Mouse (Mus musculus): ENCODE measurements around the gene Rpn2. TPM values are rescaled to one million over a fixed set of nuclear protein-coding genes. Genes with fewer than 3 reads are reported as not detected.
A peak's percentile ranks its signal among the peaks of the same experiment; 100 is the strongest.

Gene Rpn2
- polyA plus RNA-seq, 1 experiment from 2014 or later = 391 TPM

- ChIA-PET POLR2A (interaction anchor here (0.6 kb wide), 1 partner anchor 186 kb away, joined by 3 read pairs; no protein-coding TSS in a partner anchor), CTCF (no interaction called here)
- in situ Hi-C loops (cut with MboI; ENCODE audit: low pct_unique_long_range_greater_than_20kb) = no loop called here
- no peak for DNase-seq (ENCODE audit: low read depth, low spot score)
- H3K27me3 ChIP-seq = no peaks in the 10 kb centered on the region
- ATAC-seq = no peak
- TF ChIP-seq CTCF (IDR thresholded peaks at IDR 0.05) = no peak
Measured at GRCm38 (mm10) chr2:157309611-157310010, 30.8 kb downstream of the Rpn2 start.

GRCm38 (mm10) chr2:157310963-157311637 is 32.3 kb downstream of the Rpn2 start:
- DNase-seq (ENCODE audit: low read depth, low spot score) (no peak), ATAC-seq (no peak)
- in situ Hi-C loops (cut with MboI; ENCODE audit: low pct_unique_long_range_greater_than_20kb) = no loop called here
- ChIA-PET POLR2A (no interaction called here), CTCF (interaction anchor here (1.5 kb wide), 1 partner anchor 14 kb away, joined by 4 read pairs; no protein-coding TSS in a partner anchor)
- H3K27me3 ChIP-seq = no peaks in the 10 kb centered on the region
- no peak for TF ChIP-seq CTCF (IDR thresholded peaks at IDR 0.05)

GRCm38 (mm10) chr2:157313718-157314117 is 34.9 kb downstream of the Rpn2 start:
- no peak for DNase-seq (ENCODE audit: low read depth, low spot score)
- in situ Hi-C loops (cut with MboI; ENCODE audit: low pct_unique_long_range_greater_than_20kb) = no loop called here
- POLR2A ChIA-PET = no interaction called here
- CTCF ChIA-PET = interaction anchor here (0.7 to 1.0 kb wide), 2 partner anchors 18 to 27 kb away, joined by 3 to 4 read pairs; no protein-coding TSS in a partner anchor
- H3K27me3 ChIP-seq = no peaks in the 10 kb centered on the region
- TF ChIP-seq CTCF (IDR thresholded peaks at IDR 0.05) = no peak
- no peak for ATAC-seq

GRCm38 (mm10) chr2:157314310-157314709 is 35.5 kb downstream of the Rpn2 start:
- ATAC-seq (peak; percentile 76), DNase-seq (ENCODE audit: low read depth, low spot score) (peak; percentile 39)
- in situ Hi-C loops (cut with MboI; ENCODE audit: low pct_unique_long_range_greater_than_20kb) = no loop called here
- TF ChIP-seq CTCF (IDR thresholded peaks at IDR 0.05) = no peak
- ChIA-PET CTCF (interaction anchor here (0.7 to 1.0 kb wide), 2 partner anchors 19 to 27 kb away, joined by 3 to 4 read pairs; no protein-coding TSS in a partner anchor), POLR2A (no interaction called here)
- no peaks in the 10 kb centered on the region for H3K27me3 ChIP-seq

GRCm38 (mm10) chr2:157315486-157315885 is 36.7 kb downstream of the Rpn2 start:
- POLR2A ChIA-PET = interaction anchor here (0.6 kb wide), 1 partner anchor 57 kb away, joined by 3 read pairs; no protein-coding TSS in a partner anchor
- no peaks in the 10 kb centered on the region for H3K27me3 ChIP-seq
- DNase-seq (ENCODE audit: low read depth, low spot score) (no peak), ATAC-seq (no peak)
- CTCF ChIA-PET = no interaction called here
- no peak for TF ChIP-seq CTCF (IDR thresholded peaks at IDR 0.05)
- in situ Hi-C loops (cut with MboI; ENCODE audit: low pct_unique_long_range_greater_than_20kb) = no loop called here

- POLR2A ChIA-PET = no interaction called here
- H3K27me3 ChIP-seq = no peaks in the 10 kb centered on the region
- in situ Hi-C loops (cut with MboI; ENCODE audit: low pct_unique_long_range_greater_than_20kb) = no loop called here
- ATAC-seq (no peak), DNase-seq (ENCODE audit: low read depth, low spot score) (no peak)
- CTCF ChIA-PET = no interaction called here
- no peak for TF ChIP-seq CTCF (IDR thresholded peaks at IDR 0.05)
Measured at GRCm38 (mm10) chr2:157316358-157316933, 37.6 kb downstream of the Rpn2 start.

- CTCF ChIA-PET = no interaction called here
- DNase-seq (ENCODE audit: low read depth, low spot score) = no peak
- POLR2A ChIA-PET = no interaction called here
- no peak for ATAC-seq
- in situ Hi-C loops (cut with MboI; ENCODE audit: low pct_unique_long_range_greater_than_20kb) = no loop called here
- H3K27me3 ChIP-seq = no peaks in the 10 kb centered on the region
- no peak for TF ChIP-seq CTCF (IDR thresholded peaks at IDR 0.05)
Measured at GRCm38 (mm10) chr2:157317220-157317619, 38.4 kb downstream of the Rpn2 start.

GRCm38 (mm10) chr2:157320135-157320534 is 41.3 kb downstream of the Rpn2 start:
- in situ Hi-C loops (cut with MboI; ENCODE audit: low pct_unique_long_range_greater_than_20kb) = no loop called here
- ChIA-PET CTCF (no interaction called here), POLR2A (no interaction called here)
- ATAC-seq = no peak
- no peak for DNase-seq (ENCODE audit: low read depth, low spot score)
- TF ChIP-seq CTCF (IDR thresholded peaks at IDR 0.05) = no peak
- no peaks in the 10 kb centered on the region for H3K27me3 ChIP-seq

- CTCF ChIA-PET = interaction anchor here (1.6 kb wide), 1 partner anchor 9 kb away, joined by 3 read pairs; no protein-coding TSS in a partner anchor
- DNase-seq (ENCODE audit: low read depth, low spot score) (no peak), ATAC-seq (no peak)
- H3K27me3 ChIP-seq = no peaks in the 10 kb centered on the region
- POLR2A ChIA-PET = no interaction called here
- in situ Hi-C loops (cut with MboI; ENCODE audit: low pct_unique_long_range_greater_than_20kb) = no loop called here
- no peak for TF ChIP-seq CTCF (IDR thresholded peaks at IDR 0.05)
Measured at GRCm38 (mm10) chr2:157320886-157321285, 42.1 kb downstream of the Rpn2 start.

- in situ Hi-C loops (cut with MboI; ENCODE audit: low pct_unique_long_range_greater_than_20kb) = no loop called here
- ATAC-seq = no peak
- no peak for DNase-seq (ENCODE audit: low read depth, low spot score)
- CTCF ChIA-PET = interaction anchor here (1.6 kb wide), 1 partner anchor 8 kb away, joined by 3 read pairs; no protein-coding TSS in a partner anchor
- TF ChIP-seq CTCF (IDR thresholded peaks at IDR 0.05) = no peak
- H3K27me3 ChIP-seq = no peaks in the 10 kb centered on the region
- POLR2A ChIA-PET = no interaction called here
Measured at GRCm38 (mm10) chr2:157322029-157322766, 43.4 kb downstream of the Rpn2 start.

GRCm38 (mm10) chr2:157325238-157325637 is 46.4 kb downstream of the Rpn2 start:
- no peak for ATAC-seq
- no peak for TF ChIP-seq CTCF (IDR thresholded peaks at IDR 0.05)
- POLR2A ChIA-PET = no interaction called here
- CTCF ChIA-PET = interaction anchor here (2.2 kb wide), 1 partner anchor 13 kb away, joined by 7 read pairs; no protein-coding TSS in a partner anchor
- no peak for DNase-seq (ENCODE audit: low read depth, low spot score)
- no peaks in the 10 kb centered on the region for H3K27me3 ChIP-seq
- in situ Hi-C loops (cut with MboI; ENCODE audit: low pct_unique_long_range_greater_than_20kb) = no loop called here

Data from Patski (cell line).